Mouse (Mus musculus): ENCODE data around the gene Ap1ar.

GRCm38 (mm10) chr3:127861340-127861739 is 24.0 kb upstream of the Ap1ar start:
- TF ChIP-seq CTCF (IDR thresholded peaks at IDR 0.05; ENCODE audit: borderline replicate concordance, extremely low read depth, insufficient read depth, insufficient read length): no peak
- TF ChIP-seq POLR2A (IDR thresholded peaks at IDR 0.05; ENCODE audit: borderline replicate concordance, extremely low read depth, insufficient read depth, insufficient read length, poor library complexity, severe bottlenecking): no peak

All from brain, embryonic 14.5 days (tissue).